Mouse (Mus musculus) hindbrain, embryonic 11.5 days (tissue): Measurements from ENCODE around the gene Fhit. TPM values are rescaled to one million over a fixed set of nuclear protein-coding genes. Genes with fewer than 3 reads are reported as not detected.

Experiments used
- ATAC-seq: fragments of 200-750 bp; cut with Nextera tagmentation; 2 replicates; pipeline ENCODE4 v1.8.0; 2017; ENCODE audit warnings: mild to moderate bottlenecking, moderate TSS enrichment, moderate library complexity; ENCODE audit not compliant: low FRiP score
- DNase-seq: peaks from one replicate; pipeline ENCODE4 v3.0.0-alpha.2; 2015; ENCODE audit warnings: low spot score
- H3K27ac ChIP-seq: fragments of 300-500 bp; sonication (generic); 2 replicates; pipeline ENCODE4 v1.5.1; 2014; ENCODE audit warnings: mild to moderate bottlenecking, low read depth, low read length
- H3K27me3 ChIP-seq: fragments of 300-500 bp; sonication (generic); 2 replicates; pipeline ENCODE4 v1.6.1; 2014; ENCODE audit warnings: mild to moderate bottlenecking, low read length, moderate library complexity, mixed read lengths; ENCODE audit not compliant: control insufficient read depth, insufficient read depth
- H3K36me3 ChIP-seq: fragments of 300-500 bp; sonication (generic); 2 replicates; pipeline ENCODE4 v1.6.1; 2014; ENCODE audit warnings: mild to moderate bottlenecking, low read length, moderate library complexity, mixed read lengths; ENCODE audit not compliant: control insufficient read depth, insufficient read depth
- H3K4me1 ChIP-seq: fragments of 300-500 bp; sonication (generic); replicated peaks from 2 replicates; pipeline ENCODE4 v1.6.1; 2014; ENCODE audit warnings: low read length, mixed read lengths; ENCODE audit not compliant: control insufficient read depth, insufficient read depth
- H3K4me2 ChIP-seq: fragments of 300-500 bp; sonication (generic); replicated peaks from 2 replicates; pipeline ENCODE4 v1.6.1; 2014; ENCODE audit warnings: mild to moderate bottlenecking, low read depth, low read length
- H3K4me3 ChIP-seq: fragments of 300-500 bp; sonication (generic); 2 replicates; pipeline ENCODE4 v1.5.1; 2014; ENCODE audit warnings: low read depth, low read length
- H3K9ac ChIP-seq: fragments of 300-500 bp; sonication (generic); 2 replicates; pipeline ENCODE4 v1.6.1; 2014; ENCODE audit warnings: low read depth, low read length
- H3K9me3 ChIP-seq: fragments of 300-500 bp; sonication (generic); 2 replicates; pipeline ENCODE4 v1.6.1; 2016; ENCODE audit warnings: low read length; ENCODE audit not compliant: control insufficient read depth
- WGBS: fragments of 180-500 bp; shearing (Covaris S2); extraction: QIAGEN DNeasy Blood & Tissue Kit; methylation state at CpG from one replicate; pipeline ENCODE4 v1.1.7; 2014; 5-methylcytosine and 5-hydroxymethylcytosine counted together
- polyA plus RNA-seq: library from polyadenylated mRNA; unstranded; fragments of >200 nt; fragmentation: Nextera tagmentation; extraction: Ambion mirVana; gene quantifications from 2 replicates; pipeline ENCODE4 v1.2.1, GENCODE M21; 2014

The Fhit gene
- polyA plus RNA-seq, 1 experiment from 2014 or later = 5.0 TPM

DNA sequence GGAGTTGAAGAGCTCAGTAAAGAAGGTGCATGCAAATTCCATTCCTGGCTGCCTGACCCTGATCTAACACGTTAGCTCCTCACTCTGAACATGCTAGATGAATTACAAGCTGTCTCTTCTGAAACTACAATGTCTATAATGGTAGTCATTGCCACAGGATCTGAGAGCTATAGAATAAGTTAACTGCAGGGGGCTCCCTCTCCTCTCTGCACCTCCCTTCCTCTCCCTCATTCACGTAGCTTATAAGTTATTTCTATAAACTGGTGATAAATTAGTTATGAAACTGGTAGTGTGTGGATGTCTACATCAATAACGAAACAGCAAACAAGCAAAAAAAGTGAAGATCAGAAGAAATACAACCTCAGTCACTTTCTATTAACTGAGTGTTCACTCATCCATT, 860.9 kb downstream of the Fhit start:
- Histone ChIP-seq H3K4me2 (no peak overlapping the region), H3K27ac (no peak overlapping the region), H3K27me3 (no peaks in the 10 kb centered on the region), H3K9ac (no peak overlapping the region), H3K36me3 (no peaks in the 10 kb centered on the region), H3K4me1 (no peaks in the 10 kb centered on the region), H3K4me3 (no peak overlapping the region), H3K9me3 (no peaks in the 10 kb centered on the region)
- ATAC-seq (no peak), DNase-seq (no peak)
- WGBS = 73% methylated on average over 3 of the region's 3 CpGs

DNA sequence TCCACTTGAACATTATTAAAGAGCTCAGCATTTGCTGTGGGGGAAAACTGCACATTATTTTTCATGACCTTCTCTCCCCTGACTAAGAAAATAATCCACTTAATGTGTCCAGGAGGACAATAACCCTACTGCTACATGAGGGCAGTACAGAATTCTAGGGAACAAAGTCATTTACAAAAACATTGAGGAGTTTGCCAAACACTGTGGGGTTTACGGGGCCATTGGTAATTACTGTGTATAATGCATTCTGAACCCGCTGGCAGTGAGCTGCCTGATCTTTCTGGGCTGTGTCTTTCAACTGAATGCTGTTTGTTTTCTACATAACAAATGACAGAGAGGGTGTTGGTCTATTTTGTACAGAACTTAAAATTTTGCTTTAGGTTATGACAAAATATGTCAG, 862.8 kb downstream of the Fhit start:
- ATAC-seq (no peak), DNase-seq (no peak)
- no peak overlapping the region for H3K27ac ChIP-seq
- H3K4me3 ChIP-seq = no peak overlapping the region
- WGBS = 79% methylated on average over 2 of the region's 2 CpGs
- H3K9ac ChIP-seq = no peak overlapping the region
- no peaks in the 10 kb centered on the region for H3K9me3 ChIP-seq
- H3K4me1 ChIP-seq = no peaks in the 10 kb centered on the region
- no peak overlapping the region for H3K4me2 ChIP-seq
- H3K27me3 ChIP-seq = no peaks in the 10 kb centered on the region
- no peaks in the 10 kb centered on the region for H3K36me3 ChIP-seq

DNA sequence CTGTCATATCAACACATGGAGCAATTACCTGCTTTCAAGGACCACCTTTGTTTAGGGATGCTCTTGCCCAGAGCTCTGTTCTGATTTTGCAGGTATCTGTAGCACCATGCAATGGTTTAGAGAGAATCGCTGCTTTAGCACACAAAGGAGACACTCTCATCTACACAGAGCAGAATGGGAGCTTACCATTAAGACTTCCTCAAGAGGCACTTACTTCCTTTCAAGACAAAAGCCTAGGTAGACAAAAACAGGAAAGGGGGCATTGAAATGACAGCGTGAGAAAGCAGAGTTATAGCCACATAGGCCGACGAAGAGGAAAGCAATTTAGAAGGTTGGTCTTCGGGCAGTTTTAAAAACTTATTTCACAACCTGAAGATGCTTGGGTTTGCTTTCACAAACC, 872.8 kb downstream of the Fhit start:
- Histone ChIP-seq H3K27me3 (no peaks in the 10 kb centered on the region), H3K27ac (no peak overlapping the region), H3K36me3 (no peaks in the 10 kb centered on the region), H3K9ac (no peak overlapping the region), H3K9me3 (no peaks in the 10 kb centered on the region), H3K4me1 (no peaks in the 10 kb centered on the region), H3K4me3 (no peak overlapping the region), H3K4me2 (no peak overlapping the region)
- no peak for DNase-seq
- WGBS = 89% methylated on average over 5 of the region's 5 CpGs
- no peak for ATAC-seq

DNA sequence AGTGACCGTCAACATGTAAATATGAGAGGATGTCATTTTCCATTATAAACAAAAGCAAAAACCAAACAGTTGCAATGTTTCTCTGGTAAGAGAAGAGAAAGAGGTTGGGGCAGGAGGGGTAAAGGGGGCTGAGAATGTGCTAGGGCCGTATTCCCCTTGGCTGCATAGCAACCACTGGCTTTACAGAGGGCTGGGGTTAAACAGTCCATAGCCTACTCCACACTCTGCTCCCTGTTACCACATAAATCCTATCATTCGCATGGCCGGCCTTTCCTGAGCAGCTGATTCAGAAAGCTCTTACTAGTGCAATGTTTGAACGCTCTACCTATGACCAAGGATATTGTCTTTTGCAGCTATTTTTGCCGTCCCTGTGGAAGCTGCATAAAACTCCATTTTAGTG, 875.8 kb downstream of the Fhit start:
- WGBS = 90% methylated on average over 6 of the region's 6 CpGs
- Histone ChIP-seq H3K27ac (no peak overlapping the region), H3K4me1 (no peaks in the 10 kb centered on the region), H3K4me3 (no peak overlapping the region), H3K9ac (no peak overlapping the region), H3K36me3 (no peaks in the 10 kb centered on the region), H3K9me3 (no peaks in the 10 kb centered on the region), H3K4me2 (no peak overlapping the region), H3K27me3 (no peaks in the 10 kb centered on the region)
- no peak for ATAC-seq
- DNase-seq = no peak

DNA sequence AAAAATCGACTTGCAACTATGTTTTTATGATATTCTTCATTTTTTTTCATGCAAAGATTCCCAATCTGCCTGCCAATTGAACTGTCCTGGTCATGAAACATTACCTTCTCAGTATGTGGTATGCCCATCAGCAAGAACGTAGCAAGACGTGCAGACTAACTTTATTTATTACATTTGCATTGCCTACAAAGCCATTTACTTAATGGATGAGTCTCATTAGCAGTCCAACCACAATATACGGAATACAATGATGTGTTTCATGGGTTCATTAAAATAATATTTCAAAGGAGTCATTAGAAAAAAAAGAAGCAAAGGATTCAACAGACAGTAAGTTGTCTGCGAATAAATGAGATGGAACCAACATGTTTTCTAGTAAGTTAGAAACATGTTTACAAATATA, 933.1 kb downstream of the Fhit start:
- no peaks in the 10 kb centered on the region for H3K27me3 ChIP-seq
- DNase-seq (no peak), ATAC-seq (no peak)
- H3K36me3 ChIP-seq = no peaks in the 10 kb centered on the region
- no peak overlapping the region for H3K4me3 ChIP-seq
- H3K9ac ChIP-seq = no peak overlapping the region
- H3K4me2 ChIP-seq = no peak overlapping the region
- 78% methylated on average over 5 of the region's 5 CpGs for WGBS
- no peaks in the 10 kb centered on the region for H3K4me1 ChIP-seq
- no peaks in the 10 kb centered on the region for H3K9me3 ChIP-seq
- no peak overlapping the region for H3K27ac ChIP-seq

DNA sequence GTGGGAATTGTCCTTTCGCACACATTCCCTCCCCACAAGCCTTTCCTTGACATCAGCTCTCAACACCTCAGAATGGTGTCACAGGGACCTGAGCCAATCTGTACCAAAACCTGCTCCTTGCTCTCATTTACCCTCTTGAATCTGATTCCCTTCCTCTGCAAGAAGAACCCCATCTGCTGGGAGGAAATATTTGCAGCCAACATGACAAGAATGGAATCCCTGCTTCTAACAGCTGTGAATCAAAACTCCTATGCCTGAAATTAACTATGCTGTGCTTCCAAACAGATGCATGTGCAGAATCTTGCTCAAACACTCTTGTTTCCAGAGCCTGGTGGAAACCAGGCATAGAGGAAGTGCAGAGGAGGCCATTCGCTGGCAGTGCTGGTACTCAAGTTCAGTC, 940.0 kb downstream of the Fhit start:
- DNase-seq (no peak), ATAC-seq (no peak)
- Histone ChIP-seq H3K27ac (no peak overlapping the region), H3K4me3 (no peak overlapping the region), H3K4me2 (no peak overlapping the region), H3K9me3 (no peaks in the 10 kb centered on the region), H3K9ac (no peak overlapping the region), H3K36me3 (no peaks in the 10 kb centered on the region), H3K27me3 (no peaks in the 10 kb centered on the region), H3K4me1 (no peaks in the 10 kb centered on the region)
- 87% methylated on average over 2 of the region's 2 CpGs for WGBS

DNA sequence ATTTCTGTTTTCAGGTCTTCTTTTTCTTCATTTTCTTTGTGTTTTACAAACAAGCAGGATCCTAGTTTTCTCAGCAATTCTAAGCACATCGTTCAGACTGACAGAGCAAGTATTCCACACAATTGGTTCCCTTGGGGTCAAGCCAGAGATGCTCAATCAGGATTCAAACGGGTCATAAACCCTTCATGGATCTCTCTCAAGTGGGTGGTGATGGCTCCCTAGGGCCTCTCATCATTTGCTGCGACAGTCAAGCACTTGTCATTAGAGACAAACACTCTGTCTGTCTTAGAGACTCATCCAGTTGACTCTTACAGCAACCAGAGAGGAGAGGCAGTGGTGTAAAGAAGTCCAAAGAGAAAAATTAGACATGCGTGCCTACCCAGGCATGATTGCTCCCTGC, 948.6 kb downstream of the Fhit start:
- 40% methylated on average over 4 of the region's 4 CpGs for WGBS
- H3K9ac ChIP-seq = no peak overlapping the region
- no peaks in the 10 kb centered on the region for H3K36me3 ChIP-seq
- no peaks in the 10 kb centered on the region for H3K9me3 ChIP-seq
- no peaks in the 10 kb centered on the region for H3K27me3 ChIP-seq
- H3K27ac ChIP-seq = no peak overlapping the region
- no peak overlapping the region for H3K4me3 ChIP-seq
- H3K4me2 ChIP-seq = no peak overlapping the region
- ATAC-seq (no peak), DNase-seq (no peak)
- H3K4me1 ChIP-seq = no peaks in the 10 kb centered on the region

DNA sequence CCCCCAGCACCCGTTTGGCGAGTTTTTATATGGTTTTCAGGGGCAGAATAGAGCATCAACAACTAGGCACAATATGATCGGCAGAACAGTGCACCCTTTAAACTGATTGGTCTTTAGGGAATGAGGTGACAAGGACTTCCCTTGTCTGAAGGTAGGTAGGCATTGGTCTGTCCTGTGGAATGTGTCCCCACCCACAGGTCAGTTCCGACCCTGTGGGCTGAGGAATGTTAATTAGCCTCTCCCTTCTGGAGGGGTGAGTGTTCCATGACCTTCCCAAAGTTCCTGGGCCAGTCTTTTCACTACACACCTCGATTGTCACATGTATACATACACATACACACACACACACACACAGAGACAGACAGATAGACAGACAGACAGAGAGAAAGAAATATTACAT, 950.7 kb downstream of the Fhit start:
- no peak overlapping the region for H3K4me2 ChIP-seq
- H3K27me3 ChIP-seq = no peaks in the 10 kb centered on the region
- H3K27ac ChIP-seq = no peak overlapping the region
- no peak overlapping the region for H3K9ac ChIP-seq
- no peak overlapping the region for H3K4me3 ChIP-seq
- 58% methylated on average over 5 of the region's 5 CpGs for WGBS
- no peaks in the 10 kb centered on the region for H3K9me3 ChIP-seq
- H3K4me1 ChIP-seq = no peaks in the 10 kb centered on the region
- DNase-seq (no peak), ATAC-seq (no peak)
- H3K36me3 ChIP-seq = no peaks in the 10 kb centered on the region

DNA sequence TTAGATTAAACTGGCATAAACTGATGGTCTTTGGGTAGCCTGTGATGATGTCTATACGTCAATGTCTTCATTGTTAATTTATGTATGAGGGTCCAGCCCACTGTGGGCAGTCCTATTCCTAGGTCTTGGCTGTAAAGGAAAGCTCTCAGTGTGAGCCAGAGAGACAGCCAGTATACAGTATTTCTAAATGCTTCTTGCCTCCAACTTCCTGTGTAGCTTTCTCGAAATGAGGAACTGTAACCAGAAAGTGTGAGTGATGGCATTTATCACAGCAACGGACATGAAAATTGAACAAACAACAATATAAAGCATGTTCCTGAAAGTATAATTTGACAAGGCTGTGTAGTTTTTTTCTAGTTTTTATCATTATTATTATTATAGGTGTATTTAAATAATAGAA, 952.8 kb downstream of the Fhit start:
- Histone ChIP-seq H3K4me1 (no peaks in the 10 kb centered on the region), H3K27me3 (no peaks in the 10 kb centered on the region), H3K4me3 (no peak overlapping the region), H3K9ac (no peak overlapping the region), H3K9me3 (no peaks in the 10 kb centered on the region), H3K27ac (no peak overlapping the region), H3K36me3 (no peaks in the 10 kb centered on the region), H3K4me2 (no peak overlapping the region)
- WGBS = 91% methylated on average over 3 of the region's 3 CpGs
- DNase-seq (no peak), ATAC-seq (no peak)
